Mouse (Mus musculus): ENCODE results near the gene 1700001P01Rik. TPM values are rescaled to one million over a fixed set of nuclear protein-coding genes. Genes with fewer than 3 reads are reported as not detected.
A peak's percentile ranks its signal among the peaks of the same experiment; 100 is the strongest.

Gene 1700001P01Rik
- polyA plus RNA-seq, 1 experiment from 2014 or later = 0.50 TPM

- Histone ChIP-seq H3K9ac (ENCODE audit: low read length) (no peak overlapping the region), H3K4me3 (ENCODE audit: low read depth, low read length) (no peak overlapping the region), H3K27me3 (replicated peaks; ENCODE audit: control insufficient read depth, insufficient read depth, low read length) (no peaks in the 10 kb centered on the region), H3K36me3 (ENCODE audit: control insufficient read depth, insufficient read depth, low read length) (no peaks in the 10 kb centered on the region), H3K4me1 (ENCODE audit: control insufficient read depth, insufficient read depth, low read length) (no peaks in the 10 kb centered on the region), H3K9me3 (replicated peaks; ENCODE audit: control insufficient read depth, low read length) (no peaks in the 10 kb centered on the region), H3K27ac (ENCODE audit: low read depth, low read length) (no peak overlapping the region), H3K4me2 (ENCODE audit: low read length) (no peak overlapping the region)
- WGBS = 93% methylated on average over 5 of the region's 5 CpGs
- ATAC-seq (no peak), DNase-seq (ENCODE audit: low spot score) (no peak)
Observed at GRCm38 (mm10) chr11:97789727-97790126, 14.0 kb upstream of the 1700001P01Rik start.

- Histone ChIP-seq H3K9ac (ENCODE audit: low read length) (no peak overlapping the region), H3K9me3 (replicated peaks; ENCODE audit: control insufficient read depth, low read length) (no peaks in the 10 kb centered on the region), H3K4me1 (ENCODE audit: control insufficient read depth, insufficient read depth, low read length) (no peaks in the 10 kb centered on the region), H3K36me3 (ENCODE audit: control insufficient read depth, insufficient read depth, low read length) (no peaks in the 10 kb centered on the region), H3K4me2 (ENCODE audit: low read length) (no peak overlapping the region), H3K27me3 (replicated peaks; ENCODE audit: control insufficient read depth, insufficient read depth, low read length) (no peaks in the 10 kb centered on the region), H3K4me3 (ENCODE audit: low read depth, low read length) (no peak overlapping the region), H3K27ac (ENCODE audit: low read depth, low read length) (no peak overlapping the region)
- DNase-seq (ENCODE audit: low spot score) (no peak), ATAC-seq (no peak)
- WGBS = 87% methylated on average over 3 of the region's 3 CpGs
Observed at GRCm38 (mm10) chr11:97787961-97788360, 12.2 kb upstream of the 1700001P01Rik start.

- H3K9me3 ChIP-seq (replicated peaks; ENCODE audit: control insufficient read depth, low read length) = no peaks in the 10 kb centered on the region
- H3K4me2 ChIP-seq (ENCODE audit: low read length) = peak overlapping the region; percentile 50
- under 1% methylated on average over 10 of the region's 10 CpGs for WGBS
- H3K9ac ChIP-seq (ENCODE audit: low read length) = peak overlapping the region; percentile 78
- peaks cover 34% of the 10 kb centered on the region for H3K36me3 ChIP-seq (ENCODE audit: control insufficient read depth, insufficient read depth, low read length)
- no peaks in the 10 kb centered on the region for H3K27me3 ChIP-seq (replicated peaks; ENCODE audit: control insufficient read depth, insufficient read depth, low read length)
- H3K4me1 ChIP-seq (ENCODE audit: control insufficient read depth, insufficient read depth, low read length) = peaks cover 10% of the 10 kb centered on the region
- ATAC-seq (no peak), DNase-seq (ENCODE audit: low spot score) (no peak)
- H3K27ac ChIP-seq (ENCODE audit: low read depth, low read length) = peak overlapping the region; percentile 29; the same call in 1 of the 2 replicates
- H3K4me3 ChIP-seq (ENCODE audit: low read depth, low read length) = peak overlapping the region; percentile 93
Observed at GRCm38 (mm10) chr11:97782564-97782895, 6.8 kb upstream of the 1700001P01Rik start.

- no peaks in the 10 kb centered on the region for H3K9me3 ChIP-seq (replicated peaks; ENCODE audit: control insufficient read depth, low read length)
- peaks cover 39% of the 10 kb centered on the region for H3K36me3 ChIP-seq (ENCODE audit: control insufficient read depth, insufficient read depth, low read length)
- peak within 1 kb of the TSS; percentile 83 for H3K4me2 ChIP-seq (ENCODE audit: low read length)
- under 1% methylated on average over 67 of the region's 67 CpGs for WGBS
- peak within 1 kb of the TSS; percentile 93 for H3K4me3 ChIP-seq (ENCODE audit: low read depth, low read length)
- DNase-seq (ENCODE audit: low spot score) = peak; percentile 99
- peaks cover 10% of the 10 kb centered on the region for H3K4me1 ChIP-seq (ENCODE audit: control insufficient read depth, insufficient read depth, low read length)
- peak within 1 kb of the TSS; percentile 95 for H3K9ac ChIP-seq (ENCODE audit: low read length)
- H3K27me3 ChIP-seq (replicated peaks; ENCODE audit: control insufficient read depth, insufficient read depth, low read length) = no peaks in the 10 kb centered on the region
- peak; percentile 97 for ATAC-seq
- H3K27ac ChIP-seq (ENCODE audit: low read depth, low read length) = peak within 1 kb of the TSS; percentile 92
Observed at GRCm38 (mm10) chr11:97781832-97782563, 6.3 kb upstream of the 1700001P01Rik start, which contains the start of gene Rpl23. Gene Rpl23 (minus strand): TSS chr11:97782437.

GRCm38 (mm10) chr11:97781478-97781831 is 5.7 kb upstream of the 1700001P01Rik start:
- Histone ChIP-seq H3K27me3 (replicated peaks; ENCODE audit: control insufficient read depth, insufficient read depth, low read length) (no peaks in the 10 kb centered on the region), H3K4me1 (ENCODE audit: control insufficient read depth, insufficient read depth, low read length) (peaks cover 10% of the 10 kb centered on the region), H3K27ac (ENCODE audit: low read depth, low read length) (0 out of 2 replicates have a peak overlapping the region, but pooled peaks have one; percentile 92), H3K9me3 (replicated peaks; ENCODE audit: control insufficient read depth, low read length) (no peaks in the 10 kb centered on the region), H3K36me3 (ENCODE audit: control insufficient read depth, insufficient read depth, low read length) (peaks cover 45% of the 10 kb centered on the region), H3K4me2 (ENCODE audit: low read length) (peak overlapping the region; percentile 83), H3K4me3 (ENCODE audit: low read depth, low read length) (peak overlapping the region; percentile 93), H3K9ac (ENCODE audit: low read length) (peak overlapping the region; percentile 95)
- DNase-seq (ENCODE audit: low spot score) (no peak), ATAC-seq (no peak)
- 2% methylated on average over 11 of the region's 11 CpGs for WGBS

- Histone ChIP-seq H3K4me1 (ENCODE audit: control insufficient read depth, insufficient read depth, low read length) (peaks cover 10% of the 10 kb centered on the region), H3K9ac (ENCODE audit: low read length) (peak overlapping the region; percentile 95; the same call in 1 of the 2 replicates), H3K27ac (ENCODE audit: low read depth, low read length) (no peak overlapping the region), H3K36me3 (ENCODE audit: control insufficient read depth, insufficient read depth, low read length) (peaks cover 57% of the 10 kb centered on the region), H3K27me3 (replicated peaks; ENCODE audit: control insufficient read depth, insufficient read depth, low read length) (no peaks in the 10 kb centered on the region), H3K4me3 (ENCODE audit: low read depth, low read length) (peak overlapping the region; percentile 93; the same call in 1 of the 2 replicates), H3K9me3 (replicated peaks; ENCODE audit: control insufficient read depth, low read length) (no peaks in the 10 kb centered on the region), H3K4me2 (ENCODE audit: low read length) (peak overlapping the region; percentile 83)
- ATAC-seq (no peak), DNase-seq (ENCODE audit: low spot score) (no peak)
- 79% methylated on average over 2 of the region's 2 CpGs for WGBS
Observed at GRCm38 (mm10) chr11:97779968-97780701, 4.4 kb upstream of the 1700001P01Rik start.

- Histone ChIP-seq H3K4me3 (ENCODE audit: low read depth, low read length) (no peak overlapping the region), H3K9me3 (replicated peaks; ENCODE audit: control insufficient read depth, low read length) (no peaks in the 10 kb centered on the region), H3K36me3 (ENCODE audit: control insufficient read depth, insufficient read depth, low read length) (peaks cover 63% of the 10 kb centered on the region), H3K27me3 (replicated peaks; ENCODE audit: control insufficient read depth, insufficient read depth, low read length) (no peaks in the 10 kb centered on the region), H3K9ac (ENCODE audit: low read length) (no peak overlapping the region), H3K4me1 (ENCODE audit: control insufficient read depth, insufficient read depth, low read length) (peaks cover 10% of the 10 kb centered on the region), H3K27ac (ENCODE audit: low read depth, low read length) (no peak overlapping the region), H3K4me2 (ENCODE audit: low read length) (no peak overlapping the region)
- no peak for ATAC-seq
- DNase-seq (ENCODE audit: low spot score) = no peak
- WGBS = 93% methylated on average over 1 of the region's 1 CpGs
Observed at GRCm38 (mm10) chr11:97778918-97779317, 3.2 kb upstream of the 1700001P01Rik start.

GRCm38 (mm10) chr11:97777129-97777529 is 1.4 kb upstream of the 1700001P01Rik start:
- H3K27ac ChIP-seq (ENCODE audit: low read depth, low read length) = no peak overlapping the region
- ATAC-seq (no peak), DNase-seq (ENCODE audit: low spot score) (peak; percentile 52)
- peaks cover 10% of the 10 kb centered on the region for H3K4me1 ChIP-seq (ENCODE audit: control insufficient read depth, insufficient read depth, low read length)
- H3K9me3 ChIP-seq (replicated peaks; ENCODE audit: control insufficient read depth, low read length) = no peaks in the 10 kb centered on the region
- no peak overlapping the region for H3K4me2 ChIP-seq (ENCODE audit: low read length)
- H3K9ac ChIP-seq (ENCODE audit: low read length) = no peak overlapping the region
- H3K36me3 ChIP-seq (ENCODE audit: control insufficient read depth, insufficient read depth, low read length) = peaks cover 63% of the 10 kb centered on the region
- no peak overlapping the region for H3K4me3 ChIP-seq (ENCODE audit: low read depth, low read length)
- 42% methylated on average over 2 of the region's 2 CpGs for WGBS
- no peaks in the 10 kb centered on the region for H3K27me3 ChIP-seq (replicated peaks; ENCODE audit: control insufficient read depth, insufficient read depth, low read length)
